ENCODE assay signal across 18 mouse cellular contexts in the genomic region with DNA sequence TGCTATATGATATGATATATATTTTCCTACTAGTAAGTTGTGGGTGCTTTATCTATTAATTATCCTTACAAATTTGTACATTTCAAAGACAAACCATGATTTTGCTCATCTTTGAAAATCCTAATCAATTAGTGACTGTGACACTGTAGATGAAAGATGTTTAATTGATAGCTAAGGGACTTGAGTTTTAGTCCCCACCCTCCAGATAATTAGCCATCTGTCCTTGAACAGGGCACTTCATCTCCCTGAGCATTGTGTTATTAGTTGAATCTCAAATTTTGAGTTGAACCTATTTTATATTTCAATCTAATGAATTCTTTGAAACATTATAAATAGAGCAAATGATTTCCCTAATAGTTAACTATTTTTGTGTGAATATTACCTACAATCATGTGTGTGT.
DNase-seq lines count a peak whose midpoint lies in the region; ATAC-seq and TF ChIP-seq lines count a peak whose summit lies in the region.
"Had no signal": no experiment of that assay in that cellular context is flagged by ENCODE, and none has a peak within 500 bp of the region (broad histone marks: within the 10 kb centered on the region; RNA-seq: fewer than 3 reads in every experiment).

No protein-coding gene starts in this region.

- H3K4me1 ChIP-seq in hindbrain, embryonic 12.5 days = no peaks in the 10 kb centered on the region
- H3K4me1 ChIP-seq in hindbrain, embryonic 16.5 days (ENCODE audit: control insufficient read depth, insufficient read depth, low read depth, low read length) = no peaks in the 10 kb centered on the region
- no peaks in the 10 kb centered on the region for H3K4me1 ChIP-seq in neural tube, embryonic 11.5 days (ENCODE audit: control insufficient read depth, insufficient read depth, low read length)
- no peaks in the 10 kb centered on the region for H3K4me1 ChIP-seq in neural tube, embryonic 15.5 days
- H3K4me1 ChIP-seq: embryonic facial prominence, embryonic 12.5 days; forebrain, embryonic 15.5 days had no signal

- TF ChIP-seq POLR2A in brain, embryonic 14.5 days (IDR thresholded peaks at IDR 0.05; ENCODE audit: borderline replicate concordance, extremely low read depth, insufficient read depth, insufficient read length, poor library complexity, severe bottlenecking) = no peak

- no peak overlapping the region for H3K4me2 ChIP-seq in hindbrain, embryonic 12.5 days (replicated peaks)
- H3K4me2 ChIP-seq in hindbrain, embryonic 16.5 days (ENCODE audit: low read length) = no peak overlapping the region
- H3K4me2 ChIP-seq in neural tube, embryonic 11.5 days (ENCODE audit: low read depth) = no peak overlapping the region
- no peak overlapping the region for H3K4me2 ChIP-seq in neural tube, embryonic 15.5 days
- H3K4me2 ChIP-seq: embryonic facial prominence, embryonic 12.5 days; forebrain, embryonic 15.5 days had no signal

- H3K36me3 ChIP-seq in hindbrain, embryonic 12.5 days = no peaks in the 10 kb centered on the region
- no peaks in the 10 kb centered on the region for H3K36me3 ChIP-seq in hindbrain, embryonic 16.5 days (ENCODE audit: control insufficient read depth, insufficient read depth, low read length)
- H3K36me3 ChIP-seq in neural tube, embryonic 11.5 days (ENCODE audit: control insufficient read depth, insufficient read depth, low read length) = no peaks in the 10 kb centered on the region
- no peaks in the 10 kb centered on the region for H3K36me3 ChIP-seq in neural tube, embryonic 15.5 days
- H3K36me3 ChIP-seq: embryonic facial prominence, embryonic 10.5 days; embryonic facial prominence, embryonic 12.5 days; forebrain, embryonic 15.5 days had no signal

- no peak overlapping the region for H3K4me3 ChIP-seq in hindbrain, embryonic 12.5 days
- H3K4me3 ChIP-seq in hindbrain, embryonic 16.5 days (ENCODE audit: low read length) = no peak overlapping the region
- H3K4me3 ChIP-seq in neural tube, embryonic 11.5 days (ENCODE audit: low read depth, low read length) = no peak overlapping the region
- H3K4me3 ChIP-seq in neural tube, embryonic 15.5 days (replicated peaks) = no peak overlapping the region
- H3K4me3 ChIP-seq: embryonic facial prominence, embryonic 10.5 days; embryonic facial prominence, embryonic 12.5 days; forebrain, embryonic 15.5 days had no signal

- H3K9ac ChIP-seq in hindbrain, embryonic 12.5 days = no peak overlapping the region
- H3K9ac ChIP-seq in hindbrain, embryonic 16.5 days (ENCODE audit: low read depth, low read length) = no peak overlapping the region
- H3K9ac ChIP-seq in neural tube, embryonic 11.5 days (ENCODE audit: low read length) = no peak overlapping the region
- no peak overlapping the region for H3K9ac ChIP-seq in neural tube, embryonic 15.5 days (replicated peaks)
- H3K9ac ChIP-seq: embryonic facial prominence, embryonic 12.5 days; forebrain, embryonic 15.5 days; forebrain, postnatal 0 days had no signal

- no peak overlapping the region for H3K27ac ChIP-seq in hindbrain, embryonic 12.5 days
- H3K27ac ChIP-seq in hindbrain, embryonic 16.5 days (ENCODE audit: low read depth, low read length) = no peak overlapping the region
- no peak overlapping the region for H3K27ac ChIP-seq in neural tube, embryonic 11.5 days (ENCODE audit: low read depth, low read length)
- no peak overlapping the region for H3K27ac ChIP-seq in neural tube, embryonic 15.5 days (replicated peaks)
- H3K27ac ChIP-seq: embryonic facial prominence, embryonic 10.5 days; embryonic facial prominence, embryonic 12.5 days; forebrain, embryonic 15.5 days had no signal

- no peak for DNase-seq in neural tube, embryonic 11.5 days (ENCODE audit: low spot score)
- peak; percentile 51 for DNase-seq in brain, embryonic 14.5 days (ENCODE audit: low read depth)
- DNase-seq: adrenal gland, adult 2 months; adrenal gland, postnatal 10 days; adrenal gland, postnatal 25 days; cerebellum, adult 11-12 months; cerebellum, adult 2 months; cerebellum, adult 9-10 months; cerebellum, postnatal 10 days; cerebellum, postnatal 25 days; forebrain, postnatal 0 days had no signal

- H3K27me3 ChIP-seq in hindbrain, embryonic 12.5 days = no peaks in the 10 kb centered on the region
- no peaks in the 10 kb centered on the region for H3K27me3 ChIP-seq in hindbrain, embryonic 16.5 days (replicated peaks; ENCODE audit: control insufficient read depth, insufficient read depth, low read length)
- H3K27me3 ChIP-seq in neural tube, embryonic 11.5 days (ENCODE audit: control insufficient read depth, insufficient read depth, low read length) = no peaks in the 10 kb centered on the region
- H3K27me3 ChIP-seq in neural tube, embryonic 15.5 days (replicated peaks) = no peaks in the 10 kb centered on the region
- H3K27me3 ChIP-seq: embryonic facial prominence, embryonic 12.5 days; forebrain, embryonic 15.5 days had no signal

- no peak for TF ChIP-seq CTCF in brain, embryonic 14.5 days (IDR thresholded peaks at IDR 0.05; ENCODE audit: borderline replicate concordance, extremely low read depth, insufficient read depth, insufficient read length)

- ATAC-seq in hindbrain, embryonic 12.5 days (ENCODE audit: low FRiP score) = peak; percentile 58; the same call in 1 of the 2 replicates
- no peak for ATAC-seq in hindbrain, embryonic 16.5 days
- ATAC-seq in neural tube, embryonic 11.5 days (ENCODE audit: insufficient read depth, low FRiP score, low TSS enrichment) = 0 out of 2 replicates have a peak, but pooled peaks have one; percentile 38
- ATAC-seq in neural tube, embryonic 15.5 days (ENCODE audit: low FRiP score) = no peak
- no peak for ATAC-seq in megakaryocyte progenitor cell, adult 5-6 weeks (replicated peaks; ENCODE audit: poor library complexity)
- ATAC-seq: forebrain, embryonic 15.5 days; forebrain, postnatal 0 days had no signal

- no peaks in the 10 kb centered on the region for H3K9me3 ChIP-seq in hindbrain, embryonic 12.5 days (replicated peaks)
- no peaks in the 10 kb centered on the region for H3K9me3 ChIP-seq in hindbrain, embryonic 16.5 days (ENCODE audit: control insufficient read depth, low read length)
- H3K9me3 ChIP-seq in neural tube, embryonic 11.5 days (ENCODE audit: control insufficient read depth, low read length) = no peaks in the 10 kb centered on the region
- H3K9me3 ChIP-seq in neural tube, embryonic 15.5 days (replicated peaks) = no peaks in the 10 kb centered on the region
- H3K9me3 ChIP-seq: embryonic facial prominence, embryonic 10.5 days; embryonic facial prominence, embryonic 12.5 days; forebrain, embryonic 15.5 days had no signal

Comparison
In these comparisons a context has a peak if more than half of its experiments do, and no peak if none do; other contexts are left out.
1. ATAC-seq: peak in hindbrain, embryonic 12.5 days (single experiment) and neural tube, embryonic 11.5 days (single experiment); none in hindbrain, embryonic 16.5 days (single experiment), neural tube, embryonic 15.5 days (single experiment) and megakaryocyte progenitor cell, adult 5-6 weeks (single experiment).